Mouse (Mus musculus) testis, adult 2 months (tissue): ENCODE data around the gene Phf21a. TPM values are rescaled to one million over a fixed set of nuclear protein-coding genes. Genes with fewer than 3 reads are reported as not detected.

Experiments
- H3K27ac ChIP-seq: fragments of 200-500 bp; 2 replicates; pipeline ENCODE4 v1.5.1; 2012; ENCODE audit warnings: low read depth, low read length; ENCODE audit not compliant: control insufficient read depth, insufficient read depth
- H3K27me3 ChIP-seq: fragments of 200-500 bp; 2 replicates; pipeline ENCODE4 v1.6.1; 2012; ENCODE audit warnings: mild to moderate bottlenecking, low read length, moderate library complexity; ENCODE audit not compliant: control insufficient read depth, insufficient read depth
- H3K36me3 ChIP-seq: fragments of 200-500 bp; 2 replicates; pipeline ENCODE4 v1.6.1; 2012; ENCODE audit warnings: mild to moderate bottlenecking, low read length; ENCODE audit not compliant: control insufficient read depth, insufficient read depth
- H3K4me1 ChIP-seq: fragments of 200-500 bp; 2 replicates; pipeline ENCODE4 v1.6.1; 2012; ENCODE audit warnings: low read length; ENCODE audit not compliant: control insufficient read depth, insufficient read depth
- H3K4me3 ChIP-seq: fragments of 200-500 bp; 2 replicates; pipeline ENCODE4 v1.5.1; 2012; ENCODE audit warnings: low read depth, mild to moderate bottlenecking, low read length, moderate library complexity, mixed read lengths; ENCODE audit not compliant: control insufficient read depth
- CTCF ChIP-seq: fragments of 200-500 bp; IDR thresholded peaks from 2 replicates; pipeline ENCODE4 v1.5.1; 2012; ENCODE audit warnings: low read depth, mild to moderate bottlenecking, inconsistent platforms, low read length, moderate library complexity; ENCODE audit not compliant: control insufficient read depth, insufficient read depth, insufficient replicate concordance
- POLR2A ChIP-seq: fragments of 200-500 bp; IDR thresholded peaks from 2 replicates; pipeline ENCODE4 v1.6.1; 2012; ENCODE audit warnings: low read depth, mild to moderate bottlenecking, inconsistent platforms, low read length, moderate library complexity; ENCODE audit not compliant: control insufficient read depth
- polyA plus RNA-seq: library from polyadenylated mRNA; depleted of rRNA; stranded (reverse); fragments of >200 nt; gene quantifications from 2 replicates; pipeline ENCODE4 v1.2.3, GENCODE M21; 2012

Gene Phf21a
- polyA plus RNA-seq, 1 experiment = 78.4 TPM

DNA sequence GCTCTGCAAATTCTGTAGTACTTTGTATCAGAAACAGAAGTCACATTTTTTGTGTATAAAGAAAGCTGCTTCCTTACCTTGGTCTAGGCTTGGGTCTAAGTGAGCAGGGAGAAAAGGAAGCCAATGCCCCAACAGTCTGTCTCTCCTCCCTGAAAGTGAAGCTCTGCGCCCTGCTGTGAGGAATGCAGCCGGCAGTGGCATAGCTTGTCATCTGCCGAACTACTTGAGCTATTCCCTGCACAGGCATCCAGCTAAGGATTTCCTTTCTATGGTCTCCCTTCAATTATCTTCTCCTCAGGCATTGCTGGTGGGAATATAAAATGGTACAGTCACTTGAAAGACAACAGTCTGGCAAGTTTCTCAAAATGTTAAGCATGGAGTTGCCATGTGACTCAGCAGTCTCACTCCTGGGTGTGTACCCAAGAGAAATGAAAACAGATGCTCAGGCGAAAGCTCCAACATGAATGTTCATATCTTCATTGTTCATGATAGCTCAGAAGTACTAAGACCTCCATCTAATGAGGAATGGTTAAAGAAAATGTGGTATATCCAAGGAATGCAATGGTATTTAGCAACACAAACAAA lies 164.5 kb downstream of the Phf21a start:
- Histone ChIP-seq H3K4me3 (no peak overlapping the region), H3K27ac (no peak overlapping the region), H3K4me1 (no peaks in the 10 kb centered on the region), H3K36me3 (peaks cover 1% of the 10 kb centered on the region; the same call in 1 of the 2 replicates), H3K27me3 (no peaks in the 10 kb centered on the region)
- TF ChIP-seq CTCF = no peak
- no peak for TF ChIP-seq POLR2A

DNA sequence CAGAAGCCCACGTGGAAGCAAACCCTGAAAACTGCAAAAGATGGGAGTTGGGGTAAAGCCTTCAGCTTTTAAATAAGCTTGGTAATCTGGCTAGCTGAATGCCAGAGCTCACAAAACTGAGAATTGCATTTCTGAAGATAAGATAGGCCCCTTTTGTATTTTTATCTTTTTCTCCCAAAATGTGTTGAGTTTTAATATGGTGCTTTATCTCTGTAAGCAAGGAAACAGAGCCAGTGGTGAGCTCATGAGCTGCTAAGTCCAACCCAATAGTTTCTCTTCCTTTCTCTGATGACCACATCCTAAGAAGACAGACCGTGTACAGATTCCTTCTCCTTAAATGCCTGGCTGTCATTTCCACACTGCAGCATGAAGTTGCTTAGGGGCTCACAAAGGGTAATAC lies 167.0 kb downstream of the Phf21a start:
- peaks cover 1% of the 10 kb centered on the region; the same call in 1 of the 2 replicates for H3K36me3 ChIP-seq
- H3K4me3 ChIP-seq = no peak overlapping the region
- H3K4me1 ChIP-seq = no peaks in the 10 kb centered on the region
- no peaks in the 10 kb centered on the region for H3K27me3 ChIP-seq
- no peak for TF ChIP-seq POLR2A
- no peak for TF ChIP-seq CTCF
- H3K27ac ChIP-seq = no peak overlapping the region

DNA sequence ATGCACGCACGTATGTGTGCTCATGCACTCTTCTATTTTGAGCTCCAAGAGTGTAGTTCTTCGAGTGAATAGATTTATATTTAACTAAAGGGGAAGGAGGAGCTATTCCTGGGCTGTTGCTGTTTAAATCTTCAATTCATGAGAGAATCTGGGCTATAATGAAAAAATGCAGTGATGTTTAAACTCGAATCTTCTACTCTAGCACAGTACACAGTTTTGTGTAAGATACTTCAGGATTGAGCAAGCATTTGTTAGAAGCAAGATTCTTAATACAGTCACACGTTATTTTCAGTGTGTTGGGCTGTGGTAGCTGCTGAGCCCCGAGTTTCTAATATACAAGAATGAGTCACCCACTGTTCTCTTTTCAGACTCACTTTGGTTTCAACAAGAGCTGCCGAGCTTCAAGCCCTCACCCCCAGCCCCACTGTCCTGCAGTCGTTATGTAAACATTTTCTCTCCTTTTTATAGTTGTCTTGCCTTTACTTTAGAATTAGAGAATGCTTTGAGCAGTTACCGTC lies 173.2 kb downstream of the Phf21a start:
- no peak for TF ChIP-seq POLR2A
- TF ChIP-seq CTCF = no peak
- Histone ChIP-seq H3K27me3 (no peaks in the 10 kb centered on the region), H3K4me3 (no peak overlapping the region), H3K4me1 (no peaks in the 10 kb centered on the region), H3K27ac (no peak overlapping the region), H3K36me3 (no peaks in the 10 kb centered on the region)

DNA sequence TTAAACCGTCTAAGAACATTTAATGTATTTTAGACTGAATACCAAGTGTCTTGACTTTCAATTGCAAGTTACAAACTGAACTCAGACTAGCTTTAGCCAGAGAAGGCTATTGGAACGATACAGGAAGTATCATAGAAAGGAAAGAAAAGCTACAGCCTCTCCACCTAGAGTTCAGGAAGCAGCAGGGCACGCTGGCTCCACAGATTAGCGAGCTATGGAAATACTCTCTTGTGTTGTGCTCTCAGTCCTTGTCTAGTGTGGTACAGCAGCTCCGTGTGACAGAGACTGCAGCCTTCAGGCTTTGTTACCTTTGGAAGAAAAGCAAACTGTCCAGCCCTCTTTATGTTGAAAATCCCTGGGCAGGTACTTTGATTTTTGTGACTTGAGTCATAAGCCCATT lies 176.3 kb downstream of the Phf21a start:
- Histone ChIP-seq H3K4me1 (no peaks in the 10 kb centered on the region), H3K36me3 (no peaks in the 10 kb centered on the region), H3K27me3 (no peaks in the 10 kb centered on the region), H3K27ac (no peak overlapping the region), H3K4me3 (no peak overlapping the region)
- TF ChIP-seq CTCF (no peak), POLR2A (no peak)

DNA sequence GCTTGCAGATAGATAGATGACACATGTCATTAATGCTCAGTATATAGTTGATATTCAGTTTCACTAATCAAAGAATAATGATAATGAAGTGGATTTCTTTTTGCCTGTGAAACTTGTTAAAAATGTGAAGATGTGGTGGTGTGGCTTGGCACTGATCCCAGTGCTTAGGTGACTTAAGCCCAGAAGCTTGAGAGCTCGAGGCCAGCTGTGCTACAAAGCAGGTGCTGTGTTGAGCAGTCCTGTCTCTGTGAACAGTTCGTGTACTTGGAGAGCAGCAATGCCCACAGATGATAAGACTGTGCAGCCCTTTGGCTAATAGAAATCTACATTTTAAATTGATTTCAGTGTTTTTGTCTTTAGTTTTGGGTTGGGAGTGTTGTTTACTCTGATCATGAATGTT lies 179.6 kb downstream of the Phf21a start:
- no peaks in the 10 kb centered on the region for H3K27me3 ChIP-seq
- H3K4me1 ChIP-seq = no peaks in the 10 kb centered on the region
- no peaks in the 10 kb centered on the region for H3K36me3 ChIP-seq
- TF ChIP-seq CTCF = no peak
- TF ChIP-seq POLR2A = no peak
- H3K4me3 ChIP-seq = no peak overlapping the region
- H3K27ac ChIP-seq = no peak overlapping the region

DNA sequence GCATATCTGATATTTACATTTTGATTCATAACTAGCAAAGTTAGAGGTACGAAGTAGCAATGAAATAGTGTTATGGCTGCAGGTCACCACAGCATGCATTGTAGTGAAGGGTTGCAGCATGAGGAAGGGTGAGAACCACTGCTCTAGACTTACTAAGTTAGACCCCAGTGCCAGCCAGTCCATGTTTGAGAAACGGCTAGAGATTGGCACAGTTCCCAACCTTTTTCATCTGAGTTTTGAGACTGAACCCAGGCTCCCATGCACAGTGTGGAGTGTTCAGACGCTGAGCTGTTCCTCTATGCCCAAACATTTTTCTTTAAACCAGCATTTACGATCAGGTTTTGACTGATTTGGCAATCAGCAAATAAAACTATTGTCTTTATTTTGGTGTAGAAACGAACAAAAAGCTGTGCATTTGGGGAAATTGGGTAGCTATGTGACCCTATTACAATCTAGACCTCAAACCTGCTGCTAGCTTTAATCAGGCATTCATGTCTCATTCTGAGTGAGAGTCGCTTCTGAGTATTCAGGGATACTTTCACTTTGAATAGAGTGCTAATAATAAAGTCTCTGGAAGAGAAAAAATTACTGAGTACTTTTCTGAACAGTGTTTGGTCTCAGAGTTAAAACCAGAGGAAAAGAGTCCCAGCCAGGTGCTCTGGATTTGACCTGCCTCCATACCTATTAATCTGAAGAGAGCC lies 180.3 kb downstream of the Phf21a start:
- H3K4me3 ChIP-seq = no peak overlapping the region
- H3K4me1 ChIP-seq = no peaks in the 10 kb centered on the region
- no peaks in the 10 kb centered on the region for H3K27me3 ChIP-seq
- no peak for TF ChIP-seq CTCF
- no peak for TF ChIP-seq POLR2A
- no peaks in the 10 kb centered on the region for H3K36me3 ChIP-seq
- no peak overlapping the region for H3K27ac ChIP-seq

DNA sequence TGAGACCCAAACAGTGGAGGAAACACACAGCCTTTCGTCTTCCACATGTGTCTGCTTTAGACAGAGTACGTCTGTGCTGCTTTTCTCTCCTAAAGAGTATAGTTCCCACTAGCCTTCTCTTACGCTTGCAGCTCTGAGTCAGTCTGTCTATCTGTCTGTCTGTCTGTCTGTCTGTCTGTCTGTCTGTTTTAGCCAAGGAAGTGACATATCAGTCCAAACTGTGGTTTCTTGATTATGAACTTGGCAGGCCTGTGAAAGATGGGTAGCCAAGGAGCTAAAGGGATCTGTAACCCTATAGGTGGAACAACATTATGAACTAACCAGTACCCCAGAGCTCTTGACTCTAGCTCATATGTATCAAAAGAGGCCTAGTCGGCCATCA lies 180.9 kb downstream of the Phf21a start:
- no peaks in the 10 kb centered on the region for H3K27me3 ChIP-seq
- H3K4me3 ChIP-seq = no peak overlapping the region
- TF ChIP-seq CTCF (no peak), POLR2A (no peak)
- no peak overlapping the region for H3K27ac ChIP-seq
- no peaks in the 10 kb centered on the region for H3K36me3 ChIP-seq
- H3K4me1 ChIP-seq = no peaks in the 10 kb centered on the region
